Mouse (Mus musculus) 3134 (cell line): Measurements from ENCODE around the gene Phospho1.

Experiments used
- DNase-seq: peaks from one replicate; pipeline ENCODE4 v3.0.0-alpha.2; 2011; ENCODE audit warnings: low spot score; ENCODE audit not compliant: insufficient read length; ENCODE audit errors: extremely low read depth

Gene Phospho1

GRCm38 (mm10) chr11:95824071-95824876, at the start of gene Phospho1:
Gene Phospho1 (plus strand): TSS chr11:95824499.
- DNase-seq, result peak; percentile 96

GRCm38 (mm10) chr11:95777323-95778297, 46.7 kb upstream of the Phospho1 start:
- DNase-seq, result peak; percentile 91

- DNase-seq, result no peak
Measured at GRCm38 (mm10) chr11:95778831-95779251, 45.5 kb upstream of the Phospho1 start.

GRCm38 (mm10) chr11:95779366-95779765, 44.9 kb upstream of the Phospho1 start:
- peak; percentile 71 for DNase-seq

GRCm38 (mm10) chr11:95780480-95780879, 43.8 kb upstream of the Phospho1 start:
- DNase-seq, result no peak

DNA sequence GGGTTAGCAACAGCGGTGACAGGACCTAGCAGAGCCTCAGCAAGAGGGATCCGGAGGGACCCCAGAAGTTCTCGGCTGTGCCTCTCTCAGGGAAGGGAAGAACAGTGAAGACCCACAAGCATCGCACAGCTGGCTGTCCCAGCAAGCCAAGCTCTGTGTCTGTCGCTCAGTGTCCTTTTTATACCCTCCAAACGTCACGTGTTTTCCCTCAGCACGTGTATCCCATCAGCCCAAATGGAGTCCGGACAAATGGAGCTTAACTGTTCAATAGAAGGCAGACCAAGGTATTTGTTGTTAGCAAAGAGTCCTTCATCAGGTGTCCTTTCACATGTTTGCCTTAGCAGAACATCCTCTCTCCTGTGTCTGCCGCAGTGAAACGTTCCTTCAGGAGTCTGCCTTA, 42.7 kb upstream of the Phospho1 start:
- no peak for DNase-seq

- DNase-seq, result no peak
Measured at GRCm38 (mm10) chr11:95783457-95783856, 40.8 kb upstream of the Phospho1 start.

- no peak for DNase-seq
Measured at GRCm38 (mm10) chr11:95783958-95784357, 40.3 kb upstream of the Phospho1 start.

- no peak for DNase-seq
Measured at GRCm38 (mm10) chr11:95785675-95786074, 38.6 kb upstream of the Phospho1 start.

DNA sequence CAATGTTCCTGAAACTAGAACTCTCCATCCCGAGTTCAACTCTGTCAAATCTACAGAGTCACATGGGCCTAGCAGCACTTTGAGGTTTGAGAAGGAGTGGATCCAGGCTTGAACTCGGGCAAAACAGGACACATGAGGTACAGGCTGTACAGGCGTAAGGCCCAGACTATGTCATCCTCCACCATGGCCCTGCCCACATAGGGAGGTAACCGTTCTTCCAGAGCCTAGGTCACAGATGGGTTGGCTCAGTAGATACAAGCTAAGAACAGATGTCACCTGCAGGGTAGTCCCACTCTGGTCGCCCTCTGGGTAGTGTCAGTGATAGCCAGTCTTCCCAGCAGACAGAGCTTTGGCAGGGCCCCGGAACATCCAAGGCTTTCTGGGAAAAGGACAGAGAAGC, 37.8 kb upstream of the Phospho1 start:
- no peak for DNase-seq

GRCm38 (mm10) chr11:95789451-95789891, 34.8 kb upstream of the Phospho1 start:
- no peak for DNase-seq

DNA sequence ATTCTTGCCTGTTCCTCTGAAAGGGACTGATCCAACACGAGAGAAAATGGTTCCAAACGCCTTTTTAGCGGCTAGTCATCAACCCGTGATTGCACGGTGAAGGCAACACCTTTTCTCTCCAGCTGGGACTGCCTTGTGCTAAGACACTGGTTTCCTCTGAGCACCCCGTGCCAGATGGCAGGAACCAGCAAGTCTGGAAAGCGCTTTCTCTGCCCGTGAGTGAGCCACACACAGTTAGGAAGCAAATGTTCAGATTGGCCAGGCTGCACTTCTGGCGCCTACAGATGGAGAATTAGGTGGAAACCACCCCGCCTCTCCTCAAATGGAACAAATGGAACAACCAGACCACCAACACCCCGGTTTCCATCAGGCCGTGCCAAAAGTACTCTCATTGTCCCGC, 32.5 kb upstream of the Phospho1 start:
- no peak for DNase-seq

DNA sequence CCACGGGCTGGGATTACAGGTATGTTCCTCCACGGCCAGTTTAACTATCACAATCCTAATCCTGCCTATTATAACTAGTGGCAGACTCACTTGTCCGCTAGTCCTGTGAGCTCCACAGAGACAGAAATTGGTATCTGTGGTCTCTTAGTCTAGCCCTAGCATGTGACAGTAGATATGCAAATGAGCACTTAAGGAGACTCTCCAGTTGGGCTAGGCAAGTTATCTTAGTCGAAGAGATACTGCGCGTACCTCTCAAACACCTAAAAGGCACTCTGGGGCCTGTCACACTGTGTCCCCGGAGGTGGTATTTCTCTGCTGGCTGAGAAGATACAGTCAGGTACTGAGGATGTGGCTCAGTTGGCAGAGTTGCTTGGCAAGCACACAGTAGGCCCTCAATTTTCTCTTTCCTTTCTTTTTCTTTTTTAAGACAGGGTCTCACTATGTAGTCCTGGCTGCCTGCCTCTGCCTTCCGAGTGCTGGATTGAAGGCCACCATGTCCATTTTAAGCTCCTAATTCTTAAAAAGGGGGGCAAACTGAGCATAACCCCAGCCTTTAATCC, 31.3 kb upstream of the Phospho1 start:
- DNase-seq, result no peak

DNA sequence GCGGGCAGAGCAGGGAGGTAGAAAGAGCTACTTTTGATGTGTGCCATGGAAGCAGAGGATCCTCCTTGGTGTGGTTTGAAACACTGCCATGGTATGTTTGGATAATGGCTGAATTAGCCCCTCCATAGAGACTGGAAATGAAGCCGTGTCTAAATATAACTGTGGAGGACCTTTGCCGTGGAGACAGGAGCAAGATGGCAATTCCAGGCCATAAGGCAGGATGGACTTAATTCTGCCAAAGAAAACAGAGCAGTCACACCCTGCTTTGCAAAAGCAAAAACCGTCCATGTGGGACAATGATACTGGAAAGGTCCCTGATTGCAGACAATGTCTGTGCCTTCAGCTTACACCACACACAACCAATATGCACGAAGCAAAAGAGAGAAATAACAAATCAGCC, 30.1 kb upstream of the Phospho1 start:
- DNase-seq, result no peak

GRCm38 (mm10) chr11:95795582-95795981, 28.7 kb upstream of the Phospho1 start:
- DNase-seq, result no peak

DNA sequence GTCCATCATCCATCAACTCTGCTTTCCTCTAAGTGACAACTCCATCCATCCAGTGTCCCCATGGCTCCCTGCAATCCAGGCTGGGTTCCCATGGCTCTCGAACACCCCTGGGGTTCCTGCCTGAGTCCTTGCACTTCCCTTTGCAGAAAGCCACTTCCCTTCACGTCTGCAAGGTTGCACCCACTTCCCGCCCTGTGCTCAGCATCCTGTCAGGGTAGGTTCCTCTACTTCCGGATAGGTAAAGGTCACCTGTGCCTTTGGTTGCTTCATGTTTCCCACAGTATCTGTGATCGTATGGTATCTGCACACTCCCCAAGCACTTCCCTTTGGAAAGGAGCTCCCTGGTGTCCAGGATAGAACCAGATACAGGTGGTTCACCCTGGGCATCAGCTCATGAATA, 19.3 kb upstream of the Phospho1 start:
- no peak for DNase-seq

DNA sequence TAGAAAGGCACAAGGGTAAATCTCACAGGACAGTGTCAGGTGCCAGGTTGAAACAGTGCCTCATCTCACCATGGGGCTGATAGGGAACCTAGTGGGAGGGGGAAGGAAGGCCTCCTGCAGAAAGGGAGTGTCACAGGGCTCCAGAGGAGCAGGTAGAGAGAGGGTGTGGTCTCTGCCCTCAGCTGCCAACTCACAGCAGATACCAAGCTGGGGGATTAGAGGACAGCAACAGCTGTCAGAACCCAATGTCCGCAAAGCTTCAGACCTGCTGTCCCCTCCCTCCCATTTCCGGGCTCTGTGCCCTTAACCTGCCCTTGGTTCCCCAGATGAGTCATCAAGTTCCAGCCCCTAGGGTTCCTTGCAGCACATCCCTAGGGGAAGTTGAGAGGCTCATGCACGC, 18.8 kb upstream of the Phospho1 start:
- DNase-seq, result peak; percentile 66

DNA sequence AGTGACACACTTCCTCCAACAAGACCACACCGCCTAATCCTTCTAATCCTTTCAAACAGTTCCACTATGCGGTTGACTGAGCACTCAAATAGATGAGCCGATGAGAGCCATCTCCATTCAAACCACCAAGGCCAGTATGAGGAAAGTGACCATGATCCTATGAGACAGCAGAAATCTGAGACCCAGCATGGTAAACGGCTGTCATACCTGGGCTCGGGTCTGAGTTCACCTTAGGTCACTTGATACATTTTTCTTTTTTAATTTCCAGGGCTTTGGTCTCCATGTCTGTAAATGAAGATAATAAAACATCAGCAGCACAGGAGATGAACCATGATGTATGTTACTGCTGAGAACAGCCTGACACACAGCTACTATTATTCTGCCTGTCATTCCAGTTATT, 16.4 kb upstream of the Phospho1 start:
- no peak for DNase-seq

- DNase-seq, result peak; percentile 75
Measured at GRCm38 (mm10) chr11:95808448-95809011, 15.8 kb upstream of the Phospho1 start.

GRCm38 (mm10) chr11:95809603-95810002, 14.7 kb upstream of the Phospho1 start:
- no peak for DNase-seq

DNA sequence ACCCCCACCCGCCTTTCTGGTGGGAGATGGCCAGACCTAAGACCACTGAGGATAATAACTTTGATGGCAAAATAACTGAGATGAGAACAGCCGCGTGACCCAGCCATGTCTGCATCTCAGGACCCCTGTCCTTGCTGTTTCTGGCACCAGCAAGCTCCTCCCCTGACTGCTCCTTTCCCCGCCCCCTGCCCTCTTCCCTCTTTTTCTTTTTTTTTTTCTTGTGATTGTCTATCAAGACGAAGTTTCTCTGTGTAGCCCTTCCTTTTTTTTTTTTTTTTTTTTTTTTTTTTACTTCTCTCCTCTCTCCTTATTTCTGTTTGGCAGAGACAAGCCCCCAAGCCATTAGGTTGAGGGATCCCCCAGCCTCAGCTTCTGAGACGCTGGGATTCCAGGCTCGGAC, 13.5 kb upstream of the Phospho1 start:
- no peak for DNase-seq
